ENCODE assay signal across 9 mouse cellular contexts in genomic region chr8:70529299-70529698, GRCm38 (mm10). TPM values are rescaled to one million over a fixed set of nuclear protein-coding genes. Genes with fewer than 3 reads are reported as not detected.
DNase-seq lines count a peak whose midpoint lies in the region; ATAC-seq and TF ChIP-seq lines count a peak whose summit lies in the region.
"Had no signal": no experiment of that assay in that cellular context is flagged by ENCODE, and none has a peak within 500 bp of the region (broad histone marks: within the 10 kb centered on the region; RNA-seq: fewer than 3 reads in every experiment).

No protein-coding gene starts in this region.

- no peak for ATAC-seq in kidney, postnatal 0 days (replicated peaks; ENCODE audit: low FRiP score, low read depth)
- no peak for ATAC-seq in hindbrain, postnatal 0 days

- peaks cover 28% of the 10 kb centered on the region for H3K36me3 ChIP-seq in kidney, postnatal 0 days (ENCODE audit: insufficient read depth, low read length)
- H3K36me3 ChIP-seq in MEL (ENCODE audit: control insufficient read depth in 1 of 2, insufficient read depth in 2 of 2, low read length in 2 of 2) (peaks cover 0 to 23% of the 10 kb centered on the region in 2 experiments; a peak in 2 of 4 replicates), macrophage (ENCODE audit: inconsistent target) (peaks cover 35% of the 10 kb centered on the region)
- H3K36me3 ChIP-seq in hindbrain, postnatal 0 days (ENCODE audit: insufficient read depth, low read length), result peaks cover 24% of the 10 kb centered on the region

- H3K4me2 ChIP-seq in kidney, postnatal 0 days (ENCODE audit: low read length), result no peak overlapping the region
- H3K4me2 ChIP-seq in hindbrain, postnatal 0 days (ENCODE audit: low read depth, low read length), result no peak overlapping the region

- TF ChIP-seq POLR2A in MEL (IDR thresholded peaks at IDR 0.05; ENCODE audit: control insufficient read depth in 1 of 2, insufficient read depth in 1 of 2, low read depth in 1 of 2, low read length in 2 of 2, poor library complexity in 1 of 2), result no peak; a peak in 1 of 4 replicates

- no peak for TF ChIP-seq RAD21 in MEL (IDR thresholded peaks at IDR 0.05; ENCODE audit: low read depth, low read length)

- no peak for TF ChIP-seq EP300 in MEL (IDR thresholded peaks at IDR 0.05; ENCODE audit: low read depth in 1 of 2, low read length in 2 of 2)

- TF ChIP-seq CTCF in kidney, postnatal 0 days (IDR thresholded peaks at IDR 0.05; ENCODE audit: low read depth), result no peak
- no peak for TF ChIP-seq CTCF in MEL (IDR thresholded peaks at IDR 0.05 in 2 of 3, conservative IDR thresholded peaks at IDR 0.05 in 1 of 3; ENCODE audit: control insufficient read depth in 1 of 3, insufficient read depth in 1 of 3, low read depth in 2 of 3, low read length in 3 of 3, poor library complexity in 1 of 3, severe bottlenecking in 1 of 3)
- no peak for TF ChIP-seq CTCF in hindbrain, postnatal 0 days (IDR thresholded peaks at IDR 0.05; ENCODE audit: low read depth)

- H3K4me1 ChIP-seq in kidney, postnatal 0 days (replicated peaks; ENCODE audit: insufficient read depth, low read length), result 0 out of 2 replicates have a peak, but pooled peaks cover 5% of the 10 kb centered on the region
- H3K4me1 ChIP-seq in MEL (ENCODE audit: control insufficient read depth in 1 of 2, insufficient read depth in 2 of 2, low read length in 2 of 2), result peaks cover 0 to 23% of the 10 kb centered on the region in 2 experiments; a peak in 3 of 4 replicates
- H3K4me1 ChIP-seq in hindbrain, postnatal 0 days (ENCODE audit: insufficient read depth, low read length), result peaks cover 4% of the 10 kb centered on the region; the same call in 1 of the 2 replicates

- no peak for DNase-seq in kidney, postnatal 0 days (ENCODE audit: low spot score)
- no peak for DNase-seq in kidney, adult 18-20 months
- DNase-seq in MEL (ENCODE audit: low read depth, low spot score), result peak; percentile 40
- no peak for DNase-seq in hindbrain, postnatal 0 days (ENCODE audit: low spot score)
- no peak for DNase-seq in ovary, postnatal 36 days (ENCODE audit: low spot score)
- no peak for DNase-seq in right cerebral cortex, postnatal 14 days
- DNase-seq: cerebellum, adult 9-10 months had no signal

- H3K79me2 ChIP-seq in MEL (ENCODE audit: control insufficient read depth, insufficient read depth, low read length, poor library complexity), result peaks cover 29% of the 10 kb centered on the region
- peaks cover 41% of the 10 kb centered on the region for H3K79me2 ChIP-seq in macrophage (ENCODE audit: inconsistent target)

- 0 out of 2 replicates have a peak overlapping the region, but pooled peaks have one; percentile 0 for H3K9ac ChIP-seq in kidney, postnatal 0 days (ENCODE audit: low read depth, low read length)
- peak overlapping the region; percentile 96 for H3K9ac ChIP-seq in MEL (ENCODE audit: control insufficient read depth, low read depth, low read length, poor library complexity, severe bottlenecking)
- H3K9ac ChIP-seq in hindbrain, postnatal 0 days (replicated peaks; ENCODE audit: low read length), result 0 out of 2 replicates have a peak overlapping the region, but pooled peaks have one; percentile 13

- H3K9me3 ChIP-seq in kidney, postnatal 0 days (replicated peaks; ENCODE audit: low read length), result no peaks in the 10 kb centered on the region
- H3K9me3 ChIP-seq in MEL (replicated peaks; ENCODE audit: insufficient read depth, low read length), result no peaks in the 10 kb centered on the region
- H3K9me3 ChIP-seq in hindbrain, postnatal 0 days (ENCODE audit: low read length), result no peaks in the 10 kb centered on the region
- H3K9me3 ChIP-seq: forebrain, embryonic 12.5 days had no signal

- no peak overlapping the region for H3K27ac ChIP-seq in kidney, postnatal 0 days
- H3K27ac ChIP-seq in MEL (ENCODE audit: control insufficient read depth, low read depth, low read length), result peak overlapping the region; percentile 81
- H3K27ac ChIP-seq in hindbrain, postnatal 0 days, result no peak overlapping the region
- peak overlapping the region; percentile 76 for H3K27ac ChIP-seq in macrophage
- H3K27ac ChIP-seq: forebrain, embryonic 12.5 days had no signal

- WGBS in kidney, postnatal 0 days, result 77% methylated on average over 5 of the region's 5 CpGs
- WGBS in hindbrain, postnatal 0 days, result 86% methylated on average over 5 of the region's 5 CpGs
- WGBS in macrophage (ENCODE audit: missing documents), result 49% methylated on average over 5 of the region's 5 CpGs

- no peaks in the 10 kb centered on the region for H3K27me3 ChIP-seq in kidney, postnatal 0 days (ENCODE audit: insufficient read depth, low read length)
- no peaks in the 10 kb centered on the region for H3K27me3 ChIP-seq in MEL (ENCODE audit: control insufficient read depth in 1 of 2, insufficient read depth in 2 of 2, low read length in 2 of 2)
- H3K27me3 ChIP-seq in hindbrain, postnatal 0 days (ENCODE audit: insufficient read depth, low read length), result no peaks in the 10 kb centered on the region
- H3K27me3 ChIP-seq: forebrain, embryonic 12.5 days had no signal

- no peak overlapping the region for H3K4me3 ChIP-seq in kidney, postnatal 0 days (replicated peaks; ENCODE audit: low read depth, low read length)
- H3K4me3 ChIP-seq in MEL (ENCODE audit: control insufficient read depth in 1 of 2, insufficient read depth in 1 of 2, low read depth in 2 of 2, low read length in 2 of 2) (peak overlapping the region in 1 of 2 experiments; percentile 7; a peak in 1 of 4 replicates), macrophage (ENCODE audit: inconsistent target) (peak overlapping the region; percentile 92; the same call in 1 of the 2 replicates)
- no peak overlapping the region for H3K4me3 ChIP-seq in hindbrain, postnatal 0 days (ENCODE audit: low read length)

RNA-seq across cellular contexts. Expression of gene Kxd1, which starts 1.5 kb away (rescaled TPM):
- polyA plus RNA-seq in kidney, postnatal 0 days (2015; fragmentation: Nextera tagmentation; extraction: Ambion mirVana), result 81.3 and 81.8 TPM in 2 replicates
- 49.1 and 54.4 TPM in 2 replicates for total RNA-seq in MEL (2012; rRNA removed)
- 10 to 100 TPM in 1 of 2 experiments, not detected in 1; 77.4 TPM for polyA plus RNA-seq in MEL (2012; ENCODE audit: insufficient read depth in 1 of 2, insufficient read length in 2 of 2, low read depth in 1 of 2, low replicate concordance in 2 of 2, missing spikeins in 1 of 2)
- 48.7 and 56.8 TPM in 2 replicates for total RNA-seq in hindbrain, postnatal 0 days (2014; rRNA removed)
- polyA plus RNA-seq in hindbrain, postnatal 0 days (2015; fragmentation: Nextera tagmentation; extraction: Ambion mirVana), result 53.8 and 56.6 TPM in 2 replicates
- 10 to 100 TPM in 24 of 26 experiments, 1 to 10 TPM in 2; 8.3 to 50.5 (median 27.0) TPM for total RNA-seq in macrophage (2018; cell fraction: chromatin; rRNA removed)
- 10 to 100 TPM; 46.2 to 87.2 (median 60.2) TPM for total RNA-seq in macrophage (2018; cell fraction: cytosol; rRNA removed)
- 10 to 100 TPM; 15.4 to 47.1 (median 25.6) TPM for total RNA-seq in macrophage (2018; cell fraction: nucleus; rRNA removed)
- polyA plus RNA-seq in macrophage (2018), result 50.0 to 80.3 TPM (median 65.4 TPM) in 3 replicates

RNA-seq across cellular contexts. Expression of gene Fkbp8, which starts 1.8 kb away (rescaled TPM):
- 249 and 255 TPM in 2 replicates for polyA plus RNA-seq in kidney, postnatal 0 days (2015; fragmentation: Nextera tagmentation; extraction: Ambion mirVana)
- total RNA-seq in MEL (2012; rRNA removed), result 212 and 215 TPM in 2 replicates
- polyA plus RNA-seq in MEL (2012; ENCODE audit: insufficient read depth in 1 of 2, insufficient read length in 2 of 2, low read depth in 1 of 2, low replicate concordance in 2 of 2, missing spikeins in 1 of 2), result 100 to 1,000 TPM in 1 of 2 experiments, not detected in 1; 349 TPM
- total RNA-seq in hindbrain, postnatal 0 days (2014; rRNA removed), result 532 and 593 TPM in 2 replicates
- 343 and 360 TPM in 2 replicates for polyA plus RNA-seq in hindbrain, postnatal 0 days (2015; fragmentation: Nextera tagmentation; extraction: Ambion mirVana)
- total RNA-seq in macrophage (2018; cell fraction: chromatin; rRNA removed), result 100 to 1,000 TPM; 130 to 375 (median 241) TPM
- total RNA-seq in macrophage (2018; cell fraction: cytosol; rRNA removed), result 100 to 1,000 TPM; 162 to 236 (median 198) TPM
- 100 to 1,000 TPM; 137 to 299 (median 210) TPM for total RNA-seq in macrophage (2018; cell fraction: nucleus; rRNA removed)
- polyA plus RNA-seq in macrophage (2018), result 103 to 188 TPM (median 181 TPM) in 3 replicates

RNA-seq across cellular contexts. Expression of gene Ell, which starts 10.0 kb away (rescaled TPM):
- polyA plus RNA-seq in kidney, postnatal 0 days (2015; fragmentation: Nextera tagmentation; extraction: Ambion mirVana), result 14.9 and 17.1 TPM in 2 replicates
- total RNA-seq in MEL (2012; rRNA removed), result 10.8 and 12.4 TPM in 2 replicates
- 10 to 100 TPM in 1 of 2 experiments, not detected in 1; 25.9 TPM for polyA plus RNA-seq in MEL (2012; ENCODE audit: insufficient read depth in 1 of 2, insufficient read length in 2 of 2, low read depth in 1 of 2, low replicate concordance in 2 of 2, missing spikeins in 1 of 2)
- 15.6 and 16.7 TPM in 2 replicates for total RNA-seq in hindbrain, postnatal 0 days (2014; rRNA removed)
- 10.0 and 10.8 TPM in 2 replicates for polyA plus RNA-seq in hindbrain, postnatal 0 days (2015; fragmentation: Nextera tagmentation; extraction: Ambion mirVana)
- total RNA-seq in macrophage (2018; cell fraction: chromatin; rRNA removed), result 10 to 100 TPM in 25 of 26 experiments, 1 to 10 TPM in 1; 10.0 to 82.2 (median 37.5) TPM
- 10 to 100 TPM in 24 of 26 experiments, 1 to 10 TPM in 2; 8.3 to 29.0 (median 18.3) TPM for total RNA-seq in macrophage (2018; cell fraction: cytosol; rRNA removed)
- 10 to 100 TPM; 10.8 to 65.2 (median 25.1) TPM for total RNA-seq in macrophage (2018; cell fraction: nucleus; rRNA removed)
- polyA plus RNA-seq in macrophage (2018), result 18.8 to 33.9 TPM (median 21.7 TPM) in 3 replicates

RNA-seq across cellular contexts. Expression of gene Uba52, which starts 18.7 kb away (rescaled TPM):
- polyA plus RNA-seq in kidney, postnatal 0 days (2015; fragmentation: Nextera tagmentation; extraction: Ambion mirVana), result 1,111 and 1,265 TPM in 2 replicates
- total RNA-seq in MEL (2012; rRNA removed), result 3,582 and 3,633 TPM in 2 replicates
- polyA plus RNA-seq in MEL (2012; ENCODE audit: insufficient read depth in 1 of 2, insufficient read length in 2 of 2, low read depth in 1 of 2, low replicate concordance in 2 of 2, missing spikeins in 1 of 2) (1,000 to 10,000 TPM in 1 of 2 experiments, not detected in 1; 2,814 TPM), macrophage (2018) (907 to 1,116 TPM (median 1,045 TPM) in 3 replicates)
- 510 and 535 TPM in 2 replicates for total RNA-seq in hindbrain, postnatal 0 days (2014; rRNA removed)
- polyA plus RNA-seq in hindbrain, postnatal 0 days (2015; fragmentation: Nextera tagmentation; extraction: Ambion mirVana), result 717 and 784 TPM in 2 replicates
- total RNA-seq in macrophage (2018; cell fraction: chromatin; rRNA removed), result 100 to 1,000 TPM in 1 of 26 experiments, 10 to 100 TPM in 25; 15.6 to 152 (median 42.1) TPM
- total RNA-seq in macrophage (2018; cell fraction: cytosol; rRNA removed), result 1,000 to 10,000 TPM in 13 of 26 experiments, 100 to 1,000 TPM in 13; 668 to 1,500 (median 1,029) TPM
- total RNA-seq in macrophage (2018; cell fraction: nucleus; rRNA removed), result 100 to 1,000 TPM in 21 of 26 experiments, 10 to 100 TPM in 5; 73.7 to 183 (median 129) TPM

RNA-seq across cellular contexts. Expression of gene Rex1bd, which starts 22.7 kb away (rescaled TPM):
- polyA plus RNA-seq in kidney, postnatal 0 days (2015; fragmentation: Nextera tagmentation; extraction: Ambion mirVana), result 140 TPM in 2 replicates
- 200 and 204 TPM in 2 replicates for total RNA-seq in MEL (2012; rRNA removed)
- 100 to 1,000 TPM in 1 of 2 experiments, not detected in 1; 145 TPM for polyA plus RNA-seq in MEL (2012; ENCODE audit: insufficient read depth in 1 of 2, insufficient read length in 2 of 2, low read depth in 1 of 2, low replicate concordance in 2 of 2, missing spikeins in 1 of 2)
- 140 TPM in 2 replicates for total RNA-seq in hindbrain, postnatal 0 days (2014; rRNA removed)
- 188 and 190 TPM in 2 replicates for polyA plus RNA-seq in hindbrain, postnatal 0 days (2015; fragmentation: Nextera tagmentation; extraction: Ambion mirVana)
- total RNA-seq in macrophage (2018; cell fraction: chromatin; rRNA removed), result 10 to 100 TPM in 18 of 26 experiments, 1 to 10 TPM in 8; 4.0 to 44.4 (median 19.7) TPM
- 100 to 1,000 TPM in 7 of 26 experiments, 10 to 100 TPM in 19; 62.5 to 111 (median 90.4) TPM for total RNA-seq in macrophage (2018; cell fraction: cytosol; rRNA removed)
- total RNA-seq in macrophage (2018; cell fraction: nucleus; rRNA removed), result 10 to 100 TPM in 25 of 26 experiments, 1 to 10 TPM in 1; 7.9 to 67.7 (median 32.9) TPM
- polyA plus RNA-seq in macrophage (2018), result 37.3 to 87.0 TPM (median 75.4 TPM) in 3 replicates

Comparison
In these comparisons a context has a peak if more than half of its experiments do, and no peak if none do; other contexts are left out.
1. H3K27ac ChIP-seq: peak in MEL (single experiment) and macrophage (single experiment); none in kidney, postnatal 0 days (single experiment) and hindbrain, postnatal 0 days (single experiment).
2. H3K9ac ChIP-seq: peak in every context shown above with its lines; median percentile 96 in MEL; 13 in hindbrain, postnatal 0 days; 0 in kidney, postnatal 0 days.